Mouse (Mus musculus): ENCODE results near the gene A330070K13Rik. TPM values are rescaled to one million over a fixed set of nuclear protein-coding genes. Genes with fewer than 3 reads are reported as not detected.

Gene A330070K13Rik
- polyA plus RNA-seq, 1 experiment, result not detected

DNA sequence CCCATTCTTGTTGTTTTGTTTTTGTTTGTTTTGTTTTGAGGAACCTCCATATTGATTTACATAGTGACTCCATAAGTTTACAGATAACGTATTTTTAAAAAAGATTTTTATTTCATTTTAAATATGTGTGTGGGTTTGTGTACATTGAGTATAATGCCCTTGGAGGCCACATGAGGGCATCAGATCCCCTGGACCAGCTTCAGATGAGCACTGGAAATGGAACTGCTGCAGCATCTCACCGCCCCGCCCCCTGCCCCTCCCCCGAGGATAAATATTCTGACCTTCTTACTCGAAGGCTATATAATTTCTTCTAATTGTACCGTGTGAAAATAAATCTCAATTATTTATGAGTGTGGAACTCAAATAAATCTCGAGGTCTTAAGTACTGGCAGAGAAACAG, 29.2 kb downstream of the A330070K13Rik start:
- no peaks in the 10 kb centered on the region for H3K36me3 ChIP-seq (ENCODE audit: control insufficient read depth, insufficient read depth, low read length)
- TF ChIP-seq POLR2A (IDR thresholded peaks at IDR 0.05; ENCODE audit: low read depth, low read length), result no peak
- no peak for TF ChIP-seq CTCF (IDR thresholded peaks at IDR 0.05; ENCODE audit: extremely low read depth, insufficient read length, insufficient replicate concordance, low read depth, low read length)
- WGBS, result 47% methylated on average over 7 of the region's 7 CpGs

DNA sequence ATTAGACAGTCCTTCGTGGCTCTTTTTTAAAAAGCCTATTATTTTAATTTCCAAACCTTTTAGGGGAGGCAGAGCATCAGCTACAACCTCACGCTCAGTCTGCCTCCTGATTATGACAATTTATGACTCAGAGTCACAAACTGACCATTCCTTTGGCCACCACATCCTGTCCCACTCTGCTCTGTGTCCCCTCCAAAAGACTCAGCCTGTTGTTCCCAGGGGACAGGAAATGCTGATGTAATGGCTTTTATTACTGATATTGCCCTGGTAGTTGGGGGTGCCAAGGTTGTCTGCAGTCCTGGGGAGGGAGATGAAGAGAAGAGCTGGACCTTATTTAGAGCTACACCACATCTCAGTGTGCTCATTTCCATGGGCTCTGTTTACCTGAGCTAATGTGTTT, 38.6 kb downstream of the A330070K13Rik start:
- 90% methylated on average over 2 of the region's 2 CpGs for WGBS
- peaks cover 11% of the 10 kb centered on the region for H3K36me3 ChIP-seq (ENCODE audit: control insufficient read depth, insufficient read depth, low read length)

More for the DNA sequence above, 29.2 kb downstream of the A330070K13Rik start:
- H3K27me3 ChIP-seq (ENCODE audit: control insufficient read depth, insufficient read depth, low read length), result no peaks in the 10 kb centered on the region
- no peak overlapping the region for H3K4me3 ChIP-seq (ENCODE audit: low read depth, low read length)
- H3K4me1 ChIP-seq (ENCODE audit: control insufficient read depth, insufficient read depth, insufficient read length, low read length), result no peaks in the 10 kb centered on the region
- H3K27ac ChIP-seq (ENCODE audit: insufficient read depth, low read depth, low read length), result no peak overlapping the region

DNA sequence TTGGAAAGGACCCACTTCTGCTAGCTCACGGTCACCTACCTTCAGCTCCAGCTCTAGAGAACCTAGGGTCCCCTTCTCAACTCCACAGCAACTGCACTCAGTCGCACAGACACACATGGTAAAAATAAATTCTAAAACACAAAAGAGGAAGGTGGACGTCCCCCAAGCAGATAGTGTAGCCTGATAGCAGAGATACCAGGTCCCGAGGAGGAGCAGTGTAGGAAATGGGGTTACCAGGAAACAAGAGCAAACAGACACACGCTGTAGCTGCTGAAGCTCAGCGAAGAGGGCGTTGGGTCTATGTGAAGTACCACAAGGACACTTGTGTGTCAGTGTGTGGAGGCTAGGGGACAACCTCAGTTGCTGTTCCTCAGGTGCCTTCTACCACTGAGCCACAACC, 39.4 kb downstream of the A330070K13Rik start:
- H3K4me1 ChIP-seq (ENCODE audit: control insufficient read depth, insufficient read depth, insufficient read length, low read length), result no peaks in the 10 kb centered on the region
- 80% methylated on average over 7 of the region's 7 CpGs for WGBS
- peaks cover 16% of the 10 kb centered on the region for H3K36me3 ChIP-seq (ENCODE audit: control insufficient read depth, insufficient read depth, low read length)
- no peaks in the 10 kb centered on the region for H3K27me3 ChIP-seq (ENCODE audit: control insufficient read depth, insufficient read depth, low read length)
- no peak overlapping the region for H3K4me3 ChIP-seq (ENCODE audit: low read depth, low read length)
- no peak overlapping the region for H3K27ac ChIP-seq (ENCODE audit: insufficient read depth, low read depth, low read length)
- TF ChIP-seq CTCF (IDR thresholded peaks at IDR 0.05; ENCODE audit: extremely low read depth, insufficient read length, insufficient replicate concordance, low read depth, low read length) (no peak), POLR2A (IDR thresholded peaks at IDR 0.05; ENCODE audit: low read depth, low read length) (no peak)

More for the DNA sequence above, 38.6 kb downstream of the A330070K13Rik start:
- H3K27ac ChIP-seq (ENCODE audit: insufficient read depth, low read depth, low read length), result no peak overlapping the region
- TF ChIP-seq CTCF (IDR thresholded peaks at IDR 0.05; ENCODE audit: extremely low read depth, insufficient read length, insufficient replicate concordance, low read depth, low read length) (no peak), POLR2A (IDR thresholded peaks at IDR 0.05; ENCODE audit: low read depth, low read length) (no peak)
- no peaks in the 10 kb centered on the region for H3K27me3 ChIP-seq (ENCODE audit: control insufficient read depth, insufficient read depth, low read length)
- H3K4me3 ChIP-seq (ENCODE audit: low read depth, low read length), result no peak overlapping the region
- H3K4me1 ChIP-seq (ENCODE audit: control insufficient read depth, insufficient read depth, insufficient read length, low read length), result no peaks in the 10 kb centered on the region

DNA sequence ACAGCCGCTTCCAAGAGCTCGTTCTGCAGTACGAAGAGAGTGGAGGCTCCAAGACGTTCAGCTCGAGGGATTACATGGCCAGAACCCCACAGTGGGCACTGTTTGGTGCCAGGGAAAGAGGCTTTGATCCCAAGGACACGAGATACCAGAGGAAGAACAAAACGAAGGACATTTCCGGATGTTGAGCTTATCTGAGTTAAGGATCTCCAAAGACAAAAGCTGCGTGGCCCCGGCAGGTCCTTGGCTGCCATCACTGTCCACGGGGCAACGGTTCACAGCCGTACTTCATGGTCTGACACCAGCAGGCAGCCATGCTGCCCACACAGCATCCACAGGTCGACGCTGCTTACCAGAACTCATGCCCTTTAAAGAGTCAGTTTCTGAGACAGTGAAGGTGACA, 43.8 kb downstream of the A330070K13Rik start:
- no peak for TF ChIP-seq CTCF (IDR thresholded peaks at IDR 0.05; ENCODE audit: extremely low read depth, insufficient read length, insufficient replicate concordance, low read depth, low read length)
- 93% methylated on average over 15 of the region's 15 CpGs for WGBS
- no peak overlapping the region for H3K4me3 ChIP-seq (ENCODE audit: low read depth, low read length)
- H3K27ac ChIP-seq (ENCODE audit: insufficient read depth, low read depth, low read length), result no peak overlapping the region
- H3K4me1 ChIP-seq (ENCODE audit: control insufficient read depth, insufficient read depth, insufficient read length, low read length), result no peaks in the 10 kb centered on the region
- H3K27me3 ChIP-seq (ENCODE audit: control insufficient read depth, insufficient read depth, low read length), result no peaks in the 10 kb centered on the region
- peaks cover 28% of the 10 kb centered on the region for H3K36me3 ChIP-seq (ENCODE audit: control insufficient read depth, insufficient read depth, low read length)

DNA sequence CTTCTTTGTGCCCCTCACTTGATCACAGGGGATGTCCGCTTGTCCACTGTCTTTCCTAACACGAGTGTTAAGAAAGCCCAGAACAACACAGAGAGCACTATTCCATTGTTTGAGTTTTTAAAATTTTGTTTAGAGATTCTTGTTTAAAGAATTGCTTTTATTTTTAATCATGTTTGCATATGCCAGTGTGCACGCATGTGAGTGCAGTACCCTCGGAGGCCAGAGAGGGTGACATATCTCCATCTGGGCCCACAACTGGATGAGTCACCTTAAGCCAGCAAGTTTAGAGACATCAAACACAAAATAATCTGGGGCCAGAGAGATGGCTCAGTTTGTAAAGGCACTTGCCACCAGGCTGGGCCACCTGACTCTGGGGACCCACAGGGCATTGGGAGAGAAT, 49.0 kb downstream of the A330070K13Rik start:
- H3K36me3 ChIP-seq (ENCODE audit: control insufficient read depth, insufficient read depth, low read length), result peaks cover 20% of the 10 kb centered on the region

DNA sequence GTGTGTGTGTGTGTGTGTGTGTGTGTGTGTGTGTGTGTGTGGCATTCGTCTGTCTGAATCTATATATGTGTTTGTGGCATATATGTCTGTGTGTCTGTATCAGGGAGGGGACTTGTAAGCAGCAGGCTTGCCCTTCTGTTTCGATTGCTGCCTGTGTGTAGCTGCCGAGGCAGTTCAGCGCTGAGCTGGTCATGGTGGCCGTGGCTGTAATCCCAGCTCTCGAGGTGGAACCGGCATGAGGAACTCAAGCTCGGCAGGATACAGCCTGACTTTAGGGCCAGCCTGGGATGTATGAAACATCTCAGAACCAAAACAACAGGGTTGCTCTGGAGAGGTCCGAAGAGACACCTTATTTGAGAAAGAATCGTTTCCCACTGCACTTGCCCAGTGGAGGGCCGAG, 50.5 kb downstream of the A330070K13Rik start:
- TF ChIP-seq CTCF (IDR thresholded peaks at IDR 0.05; ENCODE audit: extremely low read depth, insufficient read length, insufficient replicate concordance, low read depth, low read length) (no peak), POLR2A (IDR thresholded peaks at IDR 0.05; ENCODE audit: low read depth, low read length) (no peak)
- no peak overlapping the region for H3K4me3 ChIP-seq (ENCODE audit: low read depth, low read length)
- no peak overlapping the region for H3K27ac ChIP-seq (ENCODE audit: insufficient read depth, low read depth, low read length)
- peaks cover 20% of the 10 kb centered on the region for H3K36me3 ChIP-seq (ENCODE audit: control insufficient read depth, insufficient read depth, low read length)
- no peaks in the 10 kb centered on the region for H3K4me1 ChIP-seq (ENCODE audit: control insufficient read depth, insufficient read depth, insufficient read length, low read length)
- WGBS, result 90% methylated on average over 11 of the region's 11 CpGs
- H3K27me3 ChIP-seq (ENCODE audit: control insufficient read depth, insufficient read depth, low read length), result no peaks in the 10 kb centered on the region

More for the DNA sequence above, 49.0 kb downstream of the A330070K13Rik start:
- TF ChIP-seq CTCF (IDR thresholded peaks at IDR 0.05; ENCODE audit: extremely low read depth, insufficient read length, insufficient replicate concordance, low read depth, low read length), result no peak
- TF ChIP-seq POLR2A (IDR thresholded peaks at IDR 0.05; ENCODE audit: low read depth, low read length), result no peak
- H3K27ac ChIP-seq (ENCODE audit: insufficient read depth, low read depth, low read length), result no peak overlapping the region
- H3K27me3 ChIP-seq (ENCODE audit: control insufficient read depth, insufficient read depth, low read length), result no peaks in the 10 kb centered on the region
- no peak overlapping the region for H3K4me3 ChIP-seq (ENCODE audit: low read depth, low read length)
- no peaks in the 10 kb centered on the region for H3K4me1 ChIP-seq (ENCODE audit: control insufficient read depth, insufficient read depth, insufficient read length, low read length)
- WGBS, result 98% methylated on average over 4 of the region's 4 CpGs

DNA sequence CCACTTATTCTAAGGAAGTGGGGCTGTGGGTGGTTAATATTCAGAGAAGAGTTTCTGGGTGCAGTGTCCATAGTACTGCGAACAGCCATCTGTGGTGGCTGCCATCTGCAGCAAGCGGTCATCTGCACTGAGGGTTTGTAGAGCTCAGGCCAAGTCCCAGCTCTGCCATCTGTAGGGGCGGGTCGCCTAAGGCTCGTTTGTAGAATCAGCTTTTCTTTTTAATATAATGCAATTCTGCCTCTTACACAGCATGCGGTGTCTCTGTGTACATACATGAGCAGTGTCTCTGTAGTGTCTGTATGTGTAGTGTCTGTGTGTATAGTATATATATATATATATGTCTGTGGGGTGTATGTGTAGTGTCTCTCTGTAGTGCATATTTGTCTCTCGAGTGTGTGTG, 50.9 kb downstream of the A330070K13Rik start:
- TF ChIP-seq CTCF (IDR thresholded peaks at IDR 0.05; ENCODE audit: extremely low read depth, insufficient read length, insufficient replicate concordance, low read depth, low read length), result no peak
- TF ChIP-seq POLR2A (IDR thresholded peaks at IDR 0.05; ENCODE audit: low read depth, low read length), result no peak
- Histone ChIP-seq H3K4me1 (ENCODE audit: control insufficient read depth, insufficient read depth, insufficient read length, low read length) (no peaks in the 10 kb centered on the region), H3K27me3 (ENCODE audit: control insufficient read depth, insufficient read depth, low read length) (no peaks in the 10 kb centered on the region), H3K4me3 (ENCODE audit: low read depth, low read length) (no peak overlapping the region), H3K36me3 (ENCODE audit: control insufficient read depth, insufficient read depth, low read length) (peaks cover 20% of the 10 kb centered on the region), H3K27ac (ENCODE audit: insufficient read depth, low read depth, low read length) (no peak overlapping the region)
- 82% methylated on average over 7 of the region's 7 CpGs for WGBS

DNA sequence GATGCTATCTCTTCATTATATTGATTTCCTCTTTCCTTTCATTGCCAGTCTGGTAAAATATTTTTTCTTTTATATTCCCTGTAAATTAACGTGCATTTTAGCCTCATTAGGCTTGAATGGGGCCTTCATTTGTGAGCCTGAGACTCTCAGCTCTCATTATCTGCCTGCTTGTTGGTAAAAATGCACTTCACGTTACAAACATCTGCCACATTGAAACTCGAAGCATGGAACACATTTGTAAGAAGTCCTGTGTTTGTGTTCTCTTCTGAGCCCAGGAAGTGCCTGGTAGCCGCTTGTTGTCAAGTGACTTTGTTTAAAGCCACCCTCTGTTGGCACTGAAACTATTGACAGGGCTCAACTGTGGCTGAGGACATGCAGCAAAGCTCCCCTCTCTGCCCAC, 53.2 kb downstream of the A330070K13Rik start:
- Histone ChIP-seq H3K27ac (ENCODE audit: insufficient read depth, low read depth, low read length) (no peak overlapping the region), H3K4me3 (ENCODE audit: low read depth, low read length) (no peak overlapping the region), H3K4me1 (ENCODE audit: control insufficient read depth, insufficient read depth, insufficient read length, low read length) (no peaks in the 10 kb centered on the region), H3K27me3 (ENCODE audit: control insufficient read depth, insufficient read depth, low read length) (no peaks in the 10 kb centered on the region), H3K36me3 (ENCODE audit: control insufficient read depth, insufficient read depth, low read length) (peaks cover 10% of the 10 kb centered on the region)
- whole genome bisulfite sequencing, result 72% methylated on average over 4 of the region's 4 CpGs
- TF ChIP-seq POLR2A (IDR thresholded peaks at IDR 0.05; ENCODE audit: low read depth, low read length) (no peak), CTCF (IDR thresholded peaks at IDR 0.05; ENCODE audit: extremely low read depth, insufficient read length, insufficient replicate concordance, low read depth, low read length) (no peak)
